Mouse (Mus musculus) spleen, postnatal 14 days (tissue): ENCODE measurements at regions not wholly inside any gene's neighbourhood (a gene's known extent, or its start where the extent isn't known, plus 50 kb on each side); places are given as distances from the start of the nearest gene placed in this dataset.

Experiments
- DNase-seq, 2 experiments: peaks; one replicate each; pipeline ENCODE4 v3.0.0; 2021 to 2022; ENCODE audit warnings: low spot score in 2 of 2

GRCm38 (mm10) chr8:107642241-107642640, 54.0 kb upstream of the Psmd7 start:
- DNase-seq, result no peak

DNA sequence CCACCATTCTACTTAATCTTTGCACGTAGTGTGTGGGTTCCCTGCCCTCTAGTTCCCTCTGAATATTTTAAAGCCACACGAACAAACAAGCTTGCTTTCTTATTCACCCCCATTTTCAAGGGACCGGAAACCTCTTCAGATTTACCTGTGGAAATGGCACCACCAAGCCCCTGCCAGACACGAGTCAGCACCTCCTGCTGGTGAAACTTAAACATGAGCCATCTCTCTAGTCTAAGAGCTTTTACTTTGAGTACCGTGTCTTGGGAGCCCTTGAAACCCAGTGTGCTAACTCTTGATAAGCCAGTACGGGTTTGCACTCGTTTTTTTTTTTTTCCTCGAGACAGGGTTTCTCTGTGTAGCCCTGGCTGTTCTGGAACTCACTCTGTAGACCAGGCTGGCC, 59.7 kb upstream of the Psmd7 start:
- DNase-seq, result no peak

- no peak for DNase-seq
Measured at GRCm38 (mm10) chr8:107650306-107650705, 62.0 kb upstream of the Psmd7 start.

DNA sequence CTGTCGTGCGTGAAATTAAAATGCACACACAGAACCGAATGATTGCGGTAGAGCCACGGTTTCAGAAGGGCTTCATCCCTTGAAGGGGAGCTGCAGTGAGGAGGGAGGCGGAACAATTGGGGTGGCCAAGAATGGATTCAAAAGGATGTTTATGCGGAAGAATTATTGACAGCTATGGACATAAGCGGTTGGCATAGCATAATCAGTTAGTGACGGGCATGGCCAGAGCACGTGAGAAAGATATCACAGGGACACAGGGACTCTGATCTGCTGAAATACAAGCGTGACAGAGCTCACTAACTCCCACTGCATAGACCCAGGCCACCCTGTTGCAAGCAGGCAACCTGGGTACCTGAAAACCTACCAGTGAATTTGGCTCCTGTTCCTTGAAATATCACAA, 63.2 kb upstream of the Psmd7 start:
- DNase-seq, result no peak

DNA sequence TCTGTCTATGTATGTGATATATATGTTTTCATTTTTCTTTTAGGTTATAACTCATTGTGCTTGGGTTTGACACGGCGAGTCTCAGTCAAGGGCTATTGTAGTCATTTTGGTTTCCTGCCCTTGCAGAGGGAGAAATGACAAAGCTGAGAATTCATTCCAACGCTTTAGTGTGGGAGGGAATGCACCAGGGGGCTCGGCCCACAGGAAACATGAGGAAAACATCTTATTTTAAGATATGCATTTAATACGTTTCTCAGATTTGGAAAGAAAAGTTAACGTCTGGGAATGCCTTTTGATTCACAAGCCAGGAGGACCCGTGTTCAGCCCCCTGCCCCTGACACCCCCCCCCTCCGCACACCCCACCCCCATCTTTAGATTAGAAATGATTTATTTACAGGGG, 64.0 kb upstream of the Psmd7 start:
- no peak for DNase-seq

DNA sequence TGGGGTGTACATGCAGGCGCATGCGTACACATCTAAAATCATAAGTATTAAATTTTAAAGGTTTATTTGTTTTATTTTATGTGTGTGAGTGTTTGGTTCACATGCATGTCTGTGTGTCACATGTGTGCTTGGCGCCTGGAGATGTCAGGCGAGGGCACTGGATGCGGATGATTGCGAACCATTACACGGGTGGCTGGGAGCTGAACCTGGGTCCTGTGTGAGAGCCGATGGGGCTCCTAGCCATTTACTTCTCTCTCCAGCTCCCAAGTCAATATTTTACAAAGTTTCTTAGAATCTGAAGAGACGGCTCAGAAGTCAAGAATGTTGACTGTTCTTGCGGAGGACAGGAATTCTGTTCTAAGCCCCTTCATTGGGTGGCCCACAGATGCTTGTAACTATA, 65.4 kb upstream of the Psmd7 start:
- DNase-seq, result no peak

GRCm38 (mm10) chr8:107656622-107657021, 68.4 kb upstream of the Psmd7 start:
- DNase-seq, result no peak

DNA sequence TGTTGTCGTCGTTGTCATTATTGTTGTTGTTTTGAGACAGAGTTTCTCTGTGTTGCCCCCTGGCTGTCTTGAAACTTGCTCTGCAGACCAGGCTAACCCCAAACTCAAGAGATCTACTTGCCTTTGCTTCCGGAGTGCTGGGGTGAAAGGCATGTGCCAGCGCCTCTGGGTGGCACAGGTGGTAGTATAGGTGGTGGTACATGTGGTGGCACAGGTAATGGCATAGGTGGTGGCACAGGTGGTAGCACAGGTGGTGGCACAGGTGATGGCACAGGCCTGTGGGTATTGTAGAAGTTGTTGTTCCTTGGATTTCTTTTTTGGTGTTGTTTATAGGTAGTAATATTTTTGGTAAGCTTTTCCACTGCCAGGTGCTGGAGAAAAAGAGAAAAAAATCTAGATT, 69.5 kb upstream of the Psmd7 start:
- no peak for DNase-seq

- no peak for DNase-seq
Measured at GRCm38 (mm10) chr8:107658386-107658785, 70.1 kb upstream of the Psmd7 start.

DNA sequence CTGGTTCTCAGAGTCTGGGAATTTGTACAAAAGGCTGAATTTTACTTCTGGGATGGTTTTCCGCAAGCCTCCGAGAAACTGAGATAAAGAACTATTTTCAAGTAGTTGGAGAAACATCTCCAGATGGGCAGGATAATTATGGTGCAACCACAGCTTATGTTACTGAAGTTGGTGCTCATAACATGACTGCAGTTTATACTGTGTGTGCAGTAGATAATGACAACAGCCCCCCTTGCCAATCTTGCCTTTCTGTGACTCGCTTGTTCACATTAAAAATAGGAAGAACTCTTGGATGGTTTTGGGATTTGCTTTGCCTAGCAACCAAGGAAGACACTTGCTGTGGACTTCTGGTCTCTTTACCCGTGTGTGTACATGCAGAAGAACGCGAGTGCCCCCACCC, 72.4 kb upstream of the Psmd7 start:
- DNase-seq, result no peak

DNA sequence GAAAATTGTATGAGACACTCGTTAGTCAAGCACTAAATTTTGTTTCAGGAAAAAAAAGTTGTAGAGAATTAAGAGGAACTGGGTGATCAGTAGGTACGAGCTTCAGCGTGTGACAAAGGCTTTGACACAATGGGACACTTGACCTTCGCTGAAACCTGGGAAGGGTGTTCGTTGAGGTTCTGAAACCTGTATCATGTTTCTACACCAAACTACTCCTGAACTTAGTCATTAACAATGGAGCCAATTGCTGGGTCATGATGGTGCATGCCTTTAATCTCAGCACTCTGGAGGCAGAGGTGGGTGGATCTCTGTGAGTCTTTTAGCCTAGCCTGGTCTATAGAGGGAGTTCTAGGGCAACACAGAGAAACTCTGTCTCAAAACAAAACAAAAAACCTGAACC, 81.3 kb upstream of the Psmd7 start:
- no peak for DNase-seq

GRCm38 (mm10) chr8:107671471-107671870, 83.2 kb upstream of the Psmd7 start:
- no peak for DNase-seq

DNA sequence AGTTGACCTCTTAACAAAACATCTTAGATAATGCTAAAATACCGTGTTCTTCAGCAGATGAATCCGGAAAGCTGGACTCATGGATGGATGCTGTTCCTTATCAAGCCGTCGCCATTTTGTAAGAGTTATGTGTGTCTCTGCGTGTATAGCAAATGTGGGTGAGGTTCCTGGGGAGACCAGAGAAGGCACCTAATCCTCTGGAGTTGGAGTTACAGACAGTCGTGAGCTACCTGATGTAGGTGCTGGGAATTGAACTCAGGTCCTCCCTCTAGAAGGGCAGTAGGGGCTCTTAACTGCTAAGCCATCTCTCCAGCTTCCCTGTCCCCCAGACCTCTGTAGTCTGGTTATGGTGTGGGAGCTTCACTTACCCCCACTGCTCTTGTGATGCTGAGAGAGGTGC, 84.4 kb upstream of the Psmd7 start:
- DNase-seq, result no peak

DNA sequence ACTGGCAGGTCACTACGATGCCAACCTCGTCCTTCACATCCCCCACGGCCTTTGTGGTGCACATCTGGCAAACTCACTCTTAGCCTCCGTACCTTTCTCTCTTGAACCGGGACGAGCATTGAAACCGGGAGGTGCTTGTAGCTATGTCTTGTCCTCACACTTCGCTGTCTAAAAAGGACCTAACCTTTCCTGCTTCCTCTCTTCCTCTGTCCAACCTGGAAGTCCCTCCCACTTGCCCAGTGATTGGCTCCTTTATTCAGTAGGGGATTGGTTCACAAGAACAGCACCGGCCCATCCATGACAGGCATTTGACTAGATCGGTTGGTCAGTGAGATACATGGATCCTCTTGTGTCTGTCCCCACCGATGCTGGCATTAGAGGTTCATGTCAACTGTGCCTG, 93.8 kb upstream of the Psmd7 start:
- DNase-seq, result no peak

DNA sequence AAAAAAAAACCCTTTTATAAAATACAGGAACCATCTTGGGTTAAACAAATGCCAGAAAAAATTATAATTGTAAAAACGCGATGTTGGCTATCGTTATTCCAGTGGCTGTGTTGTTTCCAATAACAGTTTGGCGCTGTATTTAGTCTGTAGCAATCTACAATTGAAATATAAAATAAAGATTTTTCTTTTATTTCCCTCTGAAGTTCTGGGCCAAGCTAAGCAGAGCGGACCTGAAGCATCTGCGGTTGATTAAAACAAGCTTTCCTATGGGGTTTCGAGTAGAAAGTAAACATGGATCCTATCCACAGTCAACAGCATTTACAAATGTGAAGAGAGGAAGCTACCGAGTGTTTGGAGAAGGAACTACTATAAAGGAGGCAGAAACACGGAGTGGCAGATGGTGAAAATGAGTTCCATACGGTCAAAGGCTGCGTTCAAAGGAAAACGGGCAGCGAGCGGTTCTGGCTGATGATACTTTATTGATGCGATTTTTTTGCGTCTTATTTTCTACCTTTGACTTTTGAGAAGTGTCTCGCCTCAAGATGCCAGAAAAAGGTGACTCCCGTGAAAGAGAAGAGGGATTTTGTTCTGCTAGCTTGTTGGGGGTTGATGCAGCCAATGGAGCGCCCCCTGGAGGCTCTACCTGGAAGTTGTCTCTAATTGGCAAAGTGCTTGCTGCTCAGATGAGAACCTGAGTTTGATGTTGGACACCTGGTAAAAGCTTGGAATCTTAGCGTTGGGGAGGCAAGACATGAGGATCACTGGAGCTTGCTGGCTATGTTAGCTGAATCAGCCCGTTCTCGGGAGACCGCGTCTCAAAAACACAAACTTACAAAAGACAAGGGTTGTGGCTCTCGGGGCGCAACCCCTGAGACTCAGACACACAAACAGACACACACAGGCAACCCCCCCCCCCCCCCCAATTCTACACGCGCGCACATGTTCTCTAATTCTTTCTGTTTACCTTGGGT, 96.7 kb upstream of the Psmd7 start:
- DNase-seq, result no peak

DNA sequence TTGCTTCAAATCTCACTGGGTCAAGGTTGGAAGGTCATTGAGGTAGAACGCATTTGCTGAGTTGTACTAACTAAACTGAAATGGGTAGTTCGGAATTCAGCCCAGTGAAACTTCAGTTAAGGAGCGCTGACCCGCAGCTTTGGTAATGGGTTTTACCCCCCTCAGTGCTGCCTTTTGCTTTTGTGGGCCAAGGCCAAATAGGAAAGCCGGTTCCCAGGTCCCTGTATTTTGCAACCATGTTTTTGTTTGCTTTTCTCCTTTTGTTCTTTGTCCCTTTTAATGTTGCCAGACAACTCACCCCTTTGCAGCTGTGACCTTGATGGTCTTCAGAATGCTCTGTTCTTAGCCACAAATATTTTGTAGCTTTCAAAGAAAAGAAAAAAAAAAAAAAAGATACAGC, 98.7 kb upstream of the Psmd7 start:
- no peak for DNase-seq

GRCm38 (mm10) chr8:107687529-107687928, 99.3 kb upstream of the Psmd7 start:
- no peak for DNase-seq

DNA sequence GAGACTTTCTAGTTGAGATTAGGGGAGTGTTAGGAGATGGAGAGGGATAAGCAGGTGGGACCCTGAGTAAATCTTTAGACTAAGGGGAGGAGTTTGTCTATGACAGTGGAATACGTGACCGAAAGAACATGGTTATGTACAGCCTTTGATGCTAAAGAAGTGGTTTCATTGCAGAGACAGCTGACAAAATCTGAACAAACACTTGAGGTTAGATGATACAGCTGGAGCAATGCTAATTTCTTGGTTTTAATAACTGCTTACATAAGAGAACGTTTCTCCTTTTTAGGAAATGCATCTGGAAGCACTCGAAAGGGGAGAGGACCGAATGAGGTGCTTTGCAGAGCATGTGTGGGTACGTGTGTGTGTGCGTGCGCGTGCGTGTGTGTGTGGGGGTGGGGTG, 100.8 kb upstream of the Psmd7 start:
- DNase-seq, result no peak

- DNase-seq, result no peak
Measured at GRCm38 (mm10) chr8:107691251-107691650, 103.0 kb upstream of the Psmd7 start.

- no peak for DNase-seq
Measured at GRCm38 (mm10) chr8:107696384-107697346, 108.4 kb upstream of the Psmd7 start.

GRCm38 (mm10) chr8:107699307-107699706, 111.0 kb upstream of the Psmd7 start:
- DNase-seq, result no peak

GRCm38 (mm10) chr8:107699759-107700158, 111.5 kb upstream of the Psmd7 start:
- no peak for DNase-seq

DNA sequence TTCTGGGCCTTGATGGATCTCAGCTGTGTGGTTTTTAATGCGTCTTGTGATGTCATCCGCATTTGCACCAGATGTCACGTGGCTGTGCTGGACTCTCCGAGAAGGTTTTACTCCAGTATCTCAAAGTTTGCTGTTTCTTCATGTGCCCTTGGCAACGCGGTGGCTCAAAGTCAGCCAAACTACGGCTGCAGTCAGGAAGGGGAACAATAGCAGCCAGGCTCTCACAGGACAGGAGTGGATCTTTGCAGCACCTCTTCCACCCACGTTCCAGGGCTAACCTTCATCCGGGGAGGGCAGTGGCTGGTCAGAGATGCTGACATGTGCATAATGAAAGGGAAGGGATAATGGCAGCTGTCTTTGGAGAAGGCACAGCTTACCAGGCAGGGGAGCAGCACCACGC, 127.6 kb upstream of the Psmd7 start:
- no peak for DNase-seq
